Mouse (Mus musculus) cortical plate, adult 2 months (tissue): ENCODE measurements around the gene Arhgef38. TPM values are rescaled to one million over a fixed set of nuclear protein-coding genes. Genes with fewer than 3 reads are reported as not detected.
A peak's percentile ranks its signal among the peaks of the same experiment; 100 is the strongest.

Experiments
- H3K27ac ChIP-seq: fragments of 200-500 bp; 2 replicates; pipeline ENCODE4 v1.5.1; 2012; ENCODE audit warnings: low read length, control low read depth, inconsistent platforms; ENCODE audit not compliant: insufficient read depth
- H3K4me1 ChIP-seq: fragments of 200-500 bp; 2 replicates; pipeline ENCODE4 v1.6.1; 2011; ENCODE audit warnings: low read length; ENCODE audit not compliant: control insufficient read depth, insufficient read depth
- H3K4me3 ChIP-seq: fragments of 200-500 bp; 2 replicates; pipeline ENCODE4 v1.5.1; 2011; ENCODE audit warnings: mild to moderate bottlenecking, low read length, control low read depth; ENCODE audit not compliant: insufficient read depth
- CTCF ChIP-seq: fragments of 200-500 bp; IDR thresholded peaks from 2 replicates; pipeline ENCODE4 v1.5.1; 2011; ENCODE audit warnings: mild to moderate bottlenecking, control low read depth, low read length; ENCODE audit not compliant: insufficient read depth; ENCODE audit errors: extremely low read depth
- POLR2A ChIP-seq: fragments of 200-500 bp; IDR thresholded peaks from 2 replicates; pipeline ENCODE4 v1.6.1; 2011; ENCODE audit warnings: mild to moderate bottlenecking, low read length, control low read depth; ENCODE audit not compliant: insufficient read depth; ENCODE audit errors: extremely low read depth
- polyA plus RNA-seq: library from polyadenylated mRNA; depleted of rRNA; stranded (reverse); fragments of >200 nt; gene quantifications from 2 replicates; pipeline ENCODE4 v1.2.3, GENCODE M21; 2012; rRNA removed

Arhgef38 gene
- 0.02 TPM in 1 of 2 replicates, not detected in the other for polyA plus RNA-seq

GRCm38 (mm10) chr3:133234821-133235295 lies at the start of gene Arhgef38:
Arhgef38 (minus strand) TSS chr3:133234949.
- TF ChIP-seq CTCF (no peak), POLR2A (no peak)
- Histone ChIP-seq H3K4me1 (no peaks in the 10 kb centered on the region), H3K27ac (no peak within 1 kb of the TSS), H3K4me3 (no peak within 1 kb of the TSS)

- H3K4me3 ChIP-seq: no peak overlapping the region
- TF ChIP-seq CTCF (peak; percentile 60), POLR2A (no peak)
- H3K4me1 ChIP-seq: no peaks in the 10 kb centered on the region
- no peak overlapping the region for H3K27ac ChIP-seq
Measured at GRCm38 (mm10) chr3:133271887-133272286, 37.1 kb upstream of the Arhgef38 start.

- no peak overlapping the region for H3K4me3 ChIP-seq
- TF ChIP-seq POLR2A (no peak), CTCF (no peak)
- no peak overlapping the region for H3K27ac ChIP-seq
- no peaks in the 10 kb centered on the region for H3K4me1 ChIP-seq
Measured at GRCm38 (mm10) chr3:133258860-133259259, 24.1 kb upstream of the Arhgef38 start.

- H3K4me1 ChIP-seq: no peaks in the 10 kb centered on the region
- no peak overlapping the region for H3K27ac ChIP-seq
- TF ChIP-seq CTCF: no peak
- TF ChIP-seq POLR2A: no peak
- no peak overlapping the region for H3K4me3 ChIP-seq
Measured at GRCm38 (mm10) chr3:133255842-133256241, 21.1 kb upstream of the Arhgef38 start.

- H3K4me1 ChIP-seq: peaks cover 2% of the 10 kb centered on the region; the same call in 1 of the 2 replicates
- no peak overlapping the region for H3K27ac ChIP-seq
- H3K4me3 ChIP-seq: no peak overlapping the region
- no peak for TF ChIP-seq POLR2A
- TF ChIP-seq CTCF: no peak
Measured at GRCm38 (mm10) chr3:133244027-133244426, 9.3 kb upstream of the Arhgef38 start.

- Histone ChIP-seq H3K27ac (no peak overlapping the region), H3K4me3 (no peak overlapping the region), H3K4me1 (peaks cover 2% of the 10 kb centered on the region; the same call in 1 of the 2 replicates)
- TF ChIP-seq POLR2A: no peak
- no peak for TF ChIP-seq CTCF
Measured at GRCm38 (mm10) chr3:133241916-133242315, 7.2 kb upstream of the Arhgef38 start.

GRCm38 (mm10) chr3:133233993-133234392 lies 756 bp downstream of the Arhgef38 start:
- TF ChIP-seq CTCF (no peak), POLR2A (no peak)
- no peak overlapping the region for H3K4me3 ChIP-seq
- no peaks in the 10 kb centered on the region for H3K4me1 ChIP-seq
- no peak overlapping the region for H3K27ac ChIP-seq

- no peak for TF ChIP-seq POLR2A
- no peak for TF ChIP-seq CTCF
- Histone ChIP-seq H3K4me3 (no peak overlapping the region), H3K4me1 (no peaks in the 10 kb centered on the region)
Measured at GRCm38 (mm10) chr3:133230427-133230826, 4.3 kb downstream of the Arhgef38 start.

GRCm38 (mm10) chr3:133229594-133229993 lies 5.2 kb downstream of the Arhgef38 start:
- no peak overlapping the region for H3K27ac ChIP-seq
- no peaks in the 10 kb centered on the region for H3K4me1 ChIP-seq
- TF ChIP-seq CTCF (no peak), POLR2A (no peak)
- no peak overlapping the region for H3K4me3 ChIP-seq

More at GRCm38 (mm10) chr3:133230427-133230826, 4.3 kb downstream of the Arhgef38 start:
- no peak overlapping the region for H3K27ac ChIP-seq

GRCm38 (mm10) chr3:133227258-133228012 lies 7.3 kb downstream of the Arhgef38 start:
- Histone ChIP-seq H3K27ac (no peak overlapping the region), H3K4me3 (no peak overlapping the region), H3K4me1 (no peaks in the 10 kb centered on the region)
- TF ChIP-seq POLR2A (no peak), CTCF (no peak)
